Mouse (Mus musculus): ENCODE data around the gene Cort.
A peak's percentile ranks its signal among the peaks of the same experiment; 100 is the strongest.
"Not testable (repeated sequence)": the region's sequence is repeated elsewhere in the genome, so short reads cannot be mapped to it uniquely, and the experiment has no call there.

The Cort gene

DNA sequence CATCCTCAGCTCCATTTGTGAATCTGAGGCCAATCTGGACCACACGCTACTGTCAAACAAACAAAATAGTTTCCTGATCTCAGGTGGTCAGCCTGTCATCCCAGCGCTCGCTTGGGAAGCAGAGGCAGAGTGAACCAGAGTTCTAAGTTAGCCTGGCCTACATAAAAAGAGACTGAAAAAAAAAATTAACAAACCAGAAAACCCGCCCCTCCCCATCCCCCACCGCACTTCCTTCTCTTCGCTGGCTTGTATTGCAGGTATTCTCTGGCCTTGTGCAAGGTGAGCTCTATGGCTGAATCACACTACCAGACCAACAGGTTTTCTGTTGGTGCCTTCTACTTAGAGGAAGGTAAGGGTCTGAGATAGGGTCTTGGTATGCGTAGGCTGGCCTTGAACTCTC is 21.0 kb upstream of the Cort start:
- no peak for DNase-seq (ENCODE audit: low spot score)

DNA sequence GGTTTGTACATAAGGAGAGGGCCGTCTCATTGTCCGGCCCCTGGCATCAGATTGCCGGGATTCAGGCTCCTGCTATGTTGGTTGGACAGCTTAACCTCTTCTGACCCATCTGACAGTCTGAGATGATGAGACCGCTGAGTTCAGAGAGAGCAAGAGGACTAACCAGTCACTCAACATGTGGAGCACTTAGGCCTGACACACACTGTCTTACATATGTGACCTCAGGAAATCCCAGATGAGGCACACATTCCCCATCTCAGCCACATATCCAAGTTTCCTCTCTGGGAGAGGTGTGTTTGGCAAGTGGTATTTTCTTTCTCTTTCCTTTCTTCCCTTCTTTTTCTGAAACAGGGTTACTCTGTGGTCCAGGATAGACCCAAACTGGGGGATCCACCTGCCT is 18.6 kb upstream of the Cort start:
- no peak for DNase-seq (ENCODE audit: low spot score)

DNA sequence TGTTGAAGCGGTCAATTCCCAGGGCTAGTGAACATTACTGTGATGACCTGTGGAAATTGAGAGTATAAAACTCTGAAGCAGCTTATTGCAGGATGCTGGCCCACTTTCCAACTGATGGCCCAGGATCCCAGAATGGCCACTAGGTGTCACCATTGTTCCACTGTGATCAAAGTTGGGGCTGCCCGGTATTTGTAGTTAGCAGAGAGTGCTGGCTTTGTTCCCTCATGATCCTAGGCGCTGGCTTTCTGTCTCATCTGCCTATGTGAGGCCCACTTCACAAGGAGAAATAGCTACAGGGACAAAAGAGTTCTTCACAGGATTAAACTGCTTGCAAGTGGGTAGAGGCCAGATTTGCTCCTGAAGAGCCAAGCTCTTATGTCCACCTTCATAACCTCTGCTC is 17.9 kb upstream of the Cort start:
- DNase-seq (ENCODE audit: low spot score) = peak; percentile 73

DNA sequence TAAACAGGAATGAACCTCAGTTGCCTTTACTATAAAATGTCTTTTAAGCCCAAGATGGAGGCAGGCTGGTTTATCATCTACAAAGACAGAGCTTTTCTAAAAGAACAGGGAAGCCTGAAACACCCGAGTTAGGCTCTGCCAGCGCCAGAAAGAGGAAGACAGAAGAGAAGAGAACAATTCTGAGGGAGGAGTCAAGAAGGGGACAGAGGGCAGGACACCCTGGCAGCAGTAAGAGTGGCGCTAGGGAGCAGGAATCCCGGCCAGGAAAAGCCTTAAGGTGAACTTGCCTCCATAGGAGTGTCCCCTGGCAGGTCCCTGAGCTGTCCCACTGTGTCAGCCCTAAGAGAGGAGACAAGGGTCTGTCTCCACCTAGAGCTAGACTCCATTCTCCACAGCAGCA is 17.0 kb upstream of the Cort start:
- DNase-seq (ENCODE audit: low spot score) = no peak

DNA sequence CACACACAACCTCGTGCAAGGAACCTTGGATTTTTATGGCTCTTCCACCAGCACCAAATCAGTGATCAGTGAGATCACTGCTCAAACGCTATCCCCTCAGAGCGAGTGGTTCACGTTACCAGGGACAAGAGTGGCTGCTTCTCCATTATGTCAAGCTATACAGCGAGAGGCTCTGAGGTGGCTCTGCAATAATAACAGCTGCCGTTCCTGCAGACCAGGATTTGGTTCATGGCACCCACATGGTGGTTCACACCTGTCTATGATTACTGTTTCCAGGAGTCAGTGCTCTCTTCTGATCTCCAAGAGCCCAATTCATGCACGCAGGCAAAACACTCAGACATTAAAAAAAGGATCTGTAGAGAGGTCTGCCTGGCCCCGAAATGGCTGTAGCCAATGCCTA is 12.0 kb upstream of the Cort start:
- DNase-seq (ENCODE audit: low spot score) = no peak

DNA sequence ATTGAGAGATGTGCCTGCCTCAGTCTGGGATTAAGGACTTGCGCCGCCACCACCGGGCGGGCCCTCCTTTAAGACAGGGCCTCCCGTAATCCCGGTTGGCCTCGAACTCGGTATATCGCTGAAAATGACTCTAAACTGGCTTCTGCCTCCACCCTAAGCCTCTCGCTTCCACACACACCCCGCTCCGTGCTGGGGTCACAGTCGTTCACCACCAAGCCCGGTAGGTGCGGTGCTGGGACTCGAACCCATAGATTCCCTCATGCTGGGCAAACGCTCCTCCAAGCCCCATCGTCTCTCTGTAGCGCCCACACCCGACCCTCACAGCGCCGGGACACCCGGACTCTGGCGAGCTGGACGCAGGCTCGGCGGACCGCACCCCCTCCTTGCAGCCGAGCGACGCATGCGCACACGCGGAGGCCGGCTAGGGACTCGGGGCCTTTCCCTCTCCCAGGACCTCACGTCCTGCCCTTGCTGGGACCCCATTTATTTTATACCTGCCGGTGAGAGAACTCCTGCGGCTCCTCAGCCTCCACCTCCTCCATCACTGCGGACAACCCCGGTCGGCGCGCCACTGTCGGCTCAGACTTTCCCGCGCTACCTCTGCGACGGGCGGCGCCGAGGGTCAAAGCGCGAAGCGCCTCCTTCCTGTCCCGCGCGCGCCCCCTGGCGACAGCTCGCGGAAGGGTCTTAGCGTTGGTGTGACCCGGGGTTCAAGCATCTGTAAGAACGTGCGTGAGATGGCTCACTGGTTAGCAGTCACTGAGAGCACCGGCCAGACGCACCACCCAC is 10.6 kb upstream of the Cort start, which contains the start of gene Cenps:
Cenps (minus strand) TSS at position 648 of the 789 bp plus-strand sequence.
- peak; percentile 89 for DNase-seq (ENCODE audit: low spot score)

DNA sequence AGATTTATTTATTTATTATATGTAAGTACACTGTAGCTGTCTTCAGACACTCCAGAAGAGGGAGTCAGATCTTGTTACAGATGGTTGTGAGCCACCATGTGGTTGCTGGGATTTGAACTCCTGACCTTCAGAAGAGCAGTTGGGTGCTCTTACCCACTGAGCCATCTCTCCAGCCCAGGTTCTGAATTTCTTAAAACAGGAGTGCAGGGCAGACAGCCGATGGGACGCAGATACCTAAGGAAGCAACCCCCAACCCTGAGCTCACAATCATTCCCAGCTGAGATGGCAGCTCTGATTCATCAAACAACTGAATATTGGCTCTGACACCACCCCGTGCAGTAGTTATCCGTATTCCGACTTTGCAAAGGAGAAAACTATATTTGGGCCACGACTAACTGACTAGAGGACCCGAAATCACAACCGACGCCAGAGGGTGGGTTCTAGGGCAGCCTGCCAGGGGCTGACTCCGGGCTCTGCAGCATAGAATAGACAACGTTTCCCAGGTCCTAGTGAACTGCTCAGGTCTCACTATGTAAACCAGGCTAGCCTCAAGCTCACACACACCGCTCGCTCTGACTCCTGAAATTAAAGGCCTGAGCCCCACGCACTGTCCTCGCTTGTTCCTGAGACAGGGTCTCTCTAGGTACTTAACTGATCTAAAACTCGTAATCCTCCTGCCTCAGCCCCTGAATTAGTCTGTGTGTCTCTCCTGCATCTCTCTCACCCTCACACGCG is 9.7 kb upstream of the Cort start:
- no peak for DNase-seq (ENCODE audit: low spot score)

DNA sequence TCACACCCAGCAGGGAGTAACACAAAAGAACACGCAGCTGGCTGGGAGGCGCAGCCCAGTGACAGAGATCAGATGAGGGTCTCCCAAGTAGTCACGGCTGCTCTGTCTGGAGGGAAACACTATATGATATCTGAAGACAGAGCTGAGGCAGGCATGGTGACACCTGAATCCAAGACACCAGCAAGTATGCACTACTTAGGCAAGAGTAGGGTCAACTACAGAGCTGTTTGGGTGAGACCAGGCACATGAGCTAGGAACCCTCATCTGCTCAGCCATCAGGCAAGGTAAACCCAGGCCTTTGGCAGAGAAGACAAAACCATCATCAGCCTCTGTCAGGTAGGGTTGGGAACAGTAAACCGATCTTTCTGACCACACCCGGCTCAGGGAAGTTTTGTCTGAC is 6.8 kb upstream of the Cort start:
- DNase-seq (ENCODE audit: low spot score) = no peak

DNA sequence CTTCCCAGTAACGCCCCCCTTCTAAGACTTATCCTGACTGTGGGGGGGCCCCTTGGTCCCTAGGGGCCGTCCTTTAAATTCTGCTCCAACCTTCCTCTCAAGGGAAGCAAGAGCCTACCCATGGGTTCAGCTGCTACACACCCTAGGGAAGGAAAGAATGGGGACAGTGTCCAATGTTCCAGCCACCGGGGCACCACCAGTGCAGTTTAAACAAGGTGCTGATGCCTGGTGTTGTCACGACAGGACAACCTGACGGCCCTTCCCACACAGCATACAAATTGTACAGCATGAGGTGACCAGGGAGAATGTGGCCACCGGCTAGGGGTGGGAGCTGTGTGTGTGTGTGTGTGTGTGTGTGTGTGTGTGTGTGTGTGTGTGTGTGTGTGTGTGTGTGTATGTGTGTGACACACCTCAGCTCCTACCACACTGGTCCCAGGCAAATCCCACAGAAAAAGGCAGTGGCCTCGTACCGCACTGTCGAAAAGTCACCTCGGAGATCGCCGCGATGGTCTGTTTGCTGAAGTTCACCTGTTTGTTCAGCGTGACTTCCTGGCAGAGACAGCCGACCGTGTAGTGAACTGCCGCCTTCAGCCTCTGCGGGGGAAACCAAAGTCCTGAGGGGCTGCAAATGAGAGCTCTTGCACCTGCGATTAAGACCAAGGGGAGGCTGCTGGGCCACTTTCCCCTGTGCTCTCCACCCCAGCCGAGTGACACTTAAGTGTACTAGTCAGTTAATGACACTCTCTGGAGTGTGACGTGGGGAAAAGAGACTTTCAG is 5.4 kb upstream of the Cort start:
- no peak for DNase-seq (ENCODE audit: low spot score)

DNA sequence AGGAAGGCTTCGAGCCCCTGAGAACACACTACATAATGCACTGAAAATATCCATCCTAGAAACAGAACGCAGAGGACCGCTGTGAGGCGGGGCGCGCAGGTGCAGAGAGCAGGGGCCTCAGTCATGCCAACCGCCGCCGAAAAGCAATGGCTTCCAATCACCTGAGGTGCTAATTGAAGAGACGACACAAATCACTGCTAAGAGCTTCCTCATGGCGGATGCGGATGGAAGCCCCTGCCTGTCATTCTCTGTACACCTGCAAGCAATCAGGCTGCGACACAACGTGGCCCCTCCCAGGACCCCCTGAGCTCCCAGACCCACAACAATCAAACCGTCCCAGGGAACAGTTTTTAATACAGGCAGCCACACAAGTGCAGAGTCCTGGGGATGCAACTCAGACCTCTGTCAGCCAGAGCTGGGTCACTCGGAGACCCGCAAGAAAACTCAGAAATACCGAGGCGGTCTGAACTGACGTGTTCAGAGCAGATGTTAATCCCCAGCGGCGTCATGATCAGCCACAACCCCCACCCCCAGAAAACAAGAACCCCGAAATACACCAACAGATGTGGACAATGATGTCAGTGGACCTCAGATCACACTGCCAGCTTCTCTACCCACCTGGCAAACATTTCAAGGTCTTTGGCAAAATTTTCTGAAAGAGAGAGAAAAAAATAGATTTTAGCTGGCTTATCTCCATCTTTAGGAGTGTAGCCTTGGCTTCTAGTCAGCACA is 4.6 kb upstream of the Cort start:
- no peak for DNase-seq (ENCODE audit: low spot score)

DNA sequence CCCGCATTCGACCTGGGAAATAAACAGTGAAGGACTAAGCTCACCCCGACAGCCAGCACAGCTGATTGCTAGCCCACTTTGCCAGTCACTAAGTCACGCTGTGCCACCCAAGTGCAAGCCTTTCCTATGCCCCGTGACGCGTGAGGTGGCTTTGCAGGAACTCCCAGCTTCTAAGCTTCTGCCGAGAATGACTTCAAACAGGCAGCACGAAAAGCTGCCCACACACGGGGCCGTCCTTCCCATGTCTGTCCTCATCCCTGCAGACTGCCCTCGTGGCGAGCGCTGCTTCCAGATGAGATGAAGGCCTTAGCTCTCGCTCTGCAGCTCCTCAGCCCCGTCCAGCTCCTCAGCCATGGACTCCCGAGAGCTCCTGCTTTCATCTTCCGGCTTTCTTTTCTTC is 1.9 kb upstream of the Cort start:
- no peak for DNase-seq (ENCODE audit: low spot score)

DNA sequence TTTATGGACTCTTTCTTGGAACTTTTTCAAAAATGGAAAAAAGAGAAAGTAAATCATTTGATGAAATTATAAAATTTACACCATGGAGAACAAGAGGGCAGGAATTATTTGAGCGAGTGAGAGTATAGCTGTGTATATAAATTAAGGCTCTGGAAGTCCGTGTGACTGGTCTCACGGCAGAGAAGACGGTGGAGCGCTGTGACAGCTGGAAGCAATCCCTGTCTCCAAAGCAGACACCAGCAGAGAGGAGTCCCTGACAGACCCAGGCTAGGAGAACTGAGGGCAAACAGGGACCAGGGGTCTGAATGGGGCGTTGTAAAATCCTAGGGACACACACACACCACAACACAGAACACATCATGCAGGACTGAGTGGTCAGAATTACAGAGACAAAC is 451 bp downstream of the Cort start:
- DNase-seq (ENCODE audit: low spot score) = no peak

DNA sequence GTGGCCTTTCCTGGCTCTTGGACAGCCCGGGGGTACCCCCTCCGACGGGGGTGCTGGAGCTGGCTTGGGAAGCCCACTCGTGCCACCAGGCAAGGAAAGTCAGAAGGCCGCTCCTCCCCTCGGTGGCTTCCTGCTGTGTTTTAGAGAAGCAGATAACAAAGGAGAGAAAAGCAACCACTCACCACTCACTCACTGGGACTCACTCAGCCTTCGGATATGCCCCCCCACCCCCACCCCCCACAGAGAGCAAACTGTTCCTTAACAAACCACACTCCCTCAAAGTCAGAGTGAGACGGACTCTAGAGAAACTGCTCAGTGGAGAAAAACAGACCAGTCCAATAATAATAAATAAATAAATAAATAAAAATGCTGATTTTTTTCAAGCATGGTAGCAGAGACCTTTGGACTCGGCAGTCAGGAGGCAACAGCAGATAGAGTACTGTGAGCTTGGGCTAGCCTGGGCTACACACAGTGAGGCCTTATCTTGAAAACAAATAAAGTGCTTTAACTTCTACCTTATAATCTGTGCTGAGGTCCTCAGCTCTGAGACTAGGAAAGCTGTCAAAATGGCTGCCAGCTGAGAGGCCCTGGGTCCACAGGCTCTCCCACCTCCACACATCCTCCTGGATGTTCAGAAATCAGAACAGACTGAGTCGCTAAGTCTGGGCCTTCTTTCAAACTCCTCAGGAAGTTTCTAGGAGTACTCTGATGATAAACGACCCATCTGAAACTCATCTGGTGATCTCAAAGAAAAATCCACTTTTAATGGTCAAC is 1.0 kb downstream of the Cort start:
- DNase-seq (ENCODE audit: low spot score) = no peak

DNA sequence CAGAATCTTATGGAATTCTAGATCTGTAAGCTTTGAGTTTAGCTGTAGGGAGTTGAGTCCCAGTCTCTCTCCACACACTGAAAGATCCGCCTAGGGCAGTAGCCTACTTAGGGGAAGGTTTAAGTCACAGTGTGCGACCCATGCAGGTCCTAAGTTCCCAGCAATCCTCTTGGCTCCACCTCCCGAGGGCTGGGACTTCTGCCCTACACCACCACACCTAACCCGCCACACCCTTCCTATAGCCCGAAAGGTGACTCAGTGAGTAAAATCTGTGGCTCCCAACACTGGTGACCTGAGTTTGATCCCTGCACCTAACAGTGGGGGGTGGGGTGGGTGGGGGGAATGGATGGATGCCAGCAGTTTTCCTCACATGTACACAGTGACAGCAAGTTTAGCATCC is 3.1 kb downstream of the Cort start:
- DNase-seq (ENCODE audit: low spot score) = no peak

DNA sequence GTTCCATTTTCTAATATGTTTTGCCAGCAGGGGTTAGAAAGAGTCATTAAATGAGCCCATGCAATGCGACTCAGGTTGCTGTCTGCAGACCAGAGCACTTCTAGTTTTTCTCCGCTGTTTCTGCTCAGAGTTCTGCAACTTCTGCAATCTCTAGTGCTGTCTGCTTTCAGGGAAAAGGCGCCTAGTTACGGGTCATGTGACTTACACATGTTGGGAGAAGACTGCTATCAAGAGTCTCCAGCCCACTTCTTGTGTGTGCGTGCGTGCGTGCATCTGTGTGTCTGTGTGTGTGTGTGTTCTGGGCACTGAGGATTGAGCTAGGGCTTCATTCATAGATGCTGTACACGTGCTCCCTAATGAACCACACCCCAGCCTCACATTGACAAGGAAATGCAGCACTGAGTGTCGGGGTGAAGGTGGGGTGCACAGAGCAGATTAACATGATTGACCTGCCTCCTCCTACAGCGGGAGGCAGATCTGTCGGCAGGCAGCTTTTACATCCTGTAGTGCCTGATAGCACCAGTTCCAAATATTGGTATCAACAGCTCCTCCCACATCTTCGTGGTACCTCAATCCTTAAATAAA is 6.5 kb downstream of the Cort start:
- not testable (repeated sequence) for DNase-seq (ENCODE audit: low spot score)

DNA sequence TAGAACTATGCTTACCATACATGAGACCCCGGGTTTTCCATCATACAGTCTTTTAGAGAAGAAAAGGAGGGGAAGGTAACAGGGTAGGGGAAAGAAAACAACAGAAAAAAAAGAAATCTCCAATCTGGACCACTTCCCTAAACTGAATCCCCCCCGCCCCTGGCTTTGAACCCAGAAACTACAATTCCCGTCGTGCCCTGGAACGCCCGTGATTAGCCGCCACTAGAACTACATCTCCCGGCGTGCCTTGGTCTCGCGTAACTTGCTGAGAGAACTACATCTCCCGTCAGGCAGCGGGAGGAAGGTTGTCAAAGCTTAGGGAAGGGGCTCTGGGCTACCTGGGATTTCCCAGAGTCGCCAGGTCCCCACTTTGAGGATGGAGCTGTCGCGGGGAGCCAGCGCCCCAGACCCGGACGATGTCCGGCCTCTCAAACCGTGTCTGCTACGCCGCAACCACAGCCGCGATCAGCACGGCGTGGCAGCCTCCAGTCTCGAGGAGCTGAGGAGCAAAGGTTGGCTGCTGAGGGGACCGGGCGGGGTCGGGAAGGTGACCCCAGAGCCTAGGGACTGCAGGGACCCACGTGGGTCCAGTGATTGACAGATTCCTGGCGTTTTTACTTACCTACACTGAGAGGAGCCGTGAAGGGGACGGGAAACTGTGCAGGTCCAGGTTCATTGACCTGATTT is 22.5 kb downstream of the Cort start, which contains the start of gene Dffa:
Dffa (plus strand) TSS at position 272 of the 687 bp plus-strand sequence.
- peak; percentile 86 for DNase-seq (ENCODE audit: low spot score)

DNA sequence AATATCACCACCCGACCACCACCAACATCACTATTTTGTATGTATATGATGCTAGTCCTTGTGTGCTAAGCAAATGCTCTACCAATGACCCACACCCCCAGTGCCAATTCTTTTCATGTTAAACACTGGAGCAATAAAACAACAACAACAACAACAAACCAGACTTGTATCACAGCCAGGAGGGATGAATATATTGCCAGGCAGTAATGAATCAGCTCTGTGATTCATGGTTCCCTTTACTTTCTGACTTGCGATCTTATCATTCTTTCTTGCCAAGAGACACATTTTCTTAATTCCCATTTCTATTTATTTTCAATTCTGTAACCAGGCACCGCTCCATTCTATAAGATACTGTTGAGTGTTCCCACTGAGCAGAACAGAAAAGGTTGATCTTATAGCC is 25.1 kb downstream of the Cort start:
- DNase-seq (ENCODE audit: low spot score) = no peak

DNA sequence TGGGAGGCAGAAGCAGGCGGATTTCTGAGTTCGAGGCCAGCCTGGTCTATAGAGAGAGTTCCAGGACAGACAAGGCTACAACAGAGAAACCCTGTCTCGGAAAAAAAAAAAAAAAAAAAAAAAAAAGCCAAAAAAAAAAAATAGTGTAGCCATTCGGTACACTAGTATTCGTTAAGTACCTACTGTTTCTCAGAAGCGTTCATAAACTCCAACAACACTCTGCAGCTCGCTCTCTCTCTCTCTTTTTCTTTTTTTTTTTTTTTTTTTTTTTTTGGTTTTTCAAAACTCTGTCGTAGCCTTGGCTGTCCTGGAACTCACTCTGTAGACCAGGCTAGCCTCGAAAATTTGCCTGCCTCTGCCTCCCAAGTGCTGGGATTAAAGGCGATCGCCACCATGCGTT is 26.1 kb downstream of the Cort start:
- DNase-seq (ENCODE audit: low spot score) = not testable (repeated sequence)

DNA sequence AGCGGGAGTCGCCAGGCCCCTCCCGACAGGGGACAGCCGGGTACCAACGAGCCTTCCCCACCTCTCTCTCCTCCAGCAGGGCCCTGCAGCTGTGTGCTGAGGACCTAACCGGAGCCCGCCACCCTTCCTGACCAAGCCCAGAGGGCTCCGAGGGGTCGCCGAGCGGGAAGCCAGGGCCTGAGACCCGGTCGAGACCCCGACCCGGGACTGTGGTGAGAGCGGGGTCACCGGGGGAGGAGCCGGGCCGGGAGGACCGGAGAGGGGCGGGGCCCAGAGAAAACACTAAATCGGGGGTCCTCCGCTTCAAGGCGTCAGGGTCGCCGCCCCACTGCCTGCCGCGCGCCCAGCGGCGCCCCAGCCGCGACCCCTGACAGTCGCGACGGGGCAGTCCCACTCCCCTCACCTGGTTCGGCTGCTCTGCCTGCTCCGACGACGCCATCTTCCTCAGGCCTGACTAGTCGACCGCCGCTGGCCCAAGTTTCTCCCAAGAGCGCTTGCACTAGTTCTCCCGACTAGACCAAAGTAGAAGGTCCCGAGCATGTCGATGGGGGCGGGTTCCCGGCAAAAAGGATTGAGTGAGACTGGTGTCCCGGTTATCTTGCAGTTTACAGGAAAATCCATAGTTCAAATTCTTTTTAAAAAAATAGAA is 27.1 kb downstream of the Cort start, which contains the start of gene Pex14:
Pex14 (minus strand) TSS at position 508 of the 649 bp plus-strand sequence.
- peak; percentile 89 for DNase-seq (ENCODE audit: low spot score)

DNA sequence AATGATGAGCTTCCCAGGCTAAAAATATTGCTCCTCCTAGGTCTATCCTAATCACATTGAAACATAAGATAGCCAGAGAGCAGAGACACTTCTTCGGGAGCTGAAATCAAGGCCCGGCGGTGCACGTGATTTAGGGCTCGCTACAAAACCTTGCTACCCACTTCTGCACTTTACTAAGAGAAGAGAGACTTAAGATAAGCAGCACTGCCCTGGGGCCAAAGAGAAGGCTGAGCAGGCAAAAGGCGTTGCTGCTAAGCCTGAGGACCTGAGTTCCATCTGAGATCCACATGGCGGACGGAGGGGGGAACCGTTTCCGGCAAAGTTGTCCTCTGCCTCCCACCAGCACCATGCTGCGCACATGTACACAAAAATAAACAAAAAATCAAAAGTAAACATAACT is 28.0 kb downstream of the Cort start:
- no peak for DNase-seq (ENCODE audit: low spot score)

Data from ovary, postnatal 36 days (tissue).